Mouse (Mus musculus) G1E (cell line): ENCODE data around the gene Stat6.

Source experiments
- CTCF ChIP-seq: IDR thresholded peaks from 2 replicates; pipeline ENCODE4 v1.5.1; 2012; ENCODE audit warnings: low read depth, low read length, inconsistent platforms, mixed read lengths
- GATA1 ChIP-seq: IDR thresholded peaks from 2 replicates; pipeline ENCODE4 v1.6.1; 2012; ENCODE audit warnings: borderline replicate concordance, low read length, inconsistent platforms, mixed read lengths
- GATA2 ChIP-seq: IDR thresholded peaks from 2 replicates; pipeline ENCODE4 v1.6.1; 2012; ENCODE audit warnings: low read depth, low read length, inconsistent platforms, borderline replicate concordance
- POLR2AphosphoS5 ChIP-seq: IDR thresholded peaks from 2 replicates; pipeline ENCODE4 v1.6.1; 2012; ENCODE audit warnings: low read depth, low read length, inconsistent platforms; ENCODE audit not compliant: insufficient replicate concordance
- TAL1 ChIP-seq: conservative IDR thresholded peaks from 2 replicates; pipeline ENCODE4 v1.6.1; 2012; ENCODE audit warnings: low read depth, low read length, inconsistent platforms, mixed read lengths

GRCm38 (mm10) chr10:127604465-127605250 lies 38.1 kb upstream of the Stat6 start:
- no peak for TF ChIP-seq CTCF
- TF ChIP-seq POLR2AphosphoS5: no peak
- peak; percentile 42; the same call in 1 of the 2 replicates for TF ChIP-seq TAL1
- TF ChIP-seq GATA1: no peak
- no peak for TF ChIP-seq GATA2
